ENCODE assay signal across 13 mouse cellular contexts in the genomic region with DNA sequence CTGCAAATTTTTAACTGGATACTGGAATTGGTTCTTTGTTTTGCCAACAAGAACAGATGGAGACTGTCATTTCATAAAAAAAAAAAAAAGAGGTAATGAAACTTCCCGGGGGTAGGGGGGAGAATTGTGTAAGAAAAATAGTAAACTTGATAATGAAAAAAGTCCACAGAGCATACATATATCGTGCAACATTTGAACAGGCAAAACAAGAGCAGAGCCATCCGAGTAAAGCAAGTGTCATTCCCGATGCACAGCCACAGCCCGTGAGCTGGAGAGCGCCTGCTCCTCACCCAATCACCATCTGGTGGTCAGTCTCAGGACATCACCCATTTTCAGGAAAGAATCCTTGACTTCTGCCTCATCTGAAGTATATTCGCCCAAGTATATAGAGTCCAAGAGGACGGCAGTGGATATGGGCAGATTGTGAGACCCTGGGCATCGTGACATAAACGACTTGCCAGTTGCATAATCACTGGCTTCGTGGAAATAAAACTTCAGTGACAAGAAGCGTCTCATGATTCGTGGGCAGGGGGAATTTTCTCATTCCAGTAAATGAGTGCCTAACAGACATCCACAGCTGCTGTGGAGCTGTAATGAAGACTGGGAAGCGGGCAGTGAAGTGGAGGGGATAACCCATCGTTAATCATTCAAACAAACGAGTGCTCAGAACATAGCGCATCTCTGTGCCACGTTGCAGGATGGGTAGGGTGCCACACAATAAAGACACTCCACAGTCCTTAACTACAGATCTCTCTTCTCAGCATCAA. TPM values are rescaled to one million over a fixed set of nuclear protein-coding genes. Genes with fewer than 3 reads are reported as not detected.
DNase-seq lines count a peak whose midpoint lies in the region; ATAC-seq and TF ChIP-seq lines count a peak whose summit lies in the region.
"Had no signal": no experiment of that assay in that cellular context is flagged by ENCODE, and none has a peak within 500 bp of the region (broad histone marks: within the 10 kb centered on the region; RNA-seq: fewer than 3 reads in every experiment).

No protein-coding gene starts in this region.

- no peak overlapping the region for H3K4me3 ChIP-seq in hindbrain, embryonic 16.5 days (ENCODE audit: low read length)
- H3K4me3 ChIP-seq in hindbrain, embryonic 13.5 days, result no peak overlapping the region
- H3K4me3 ChIP-seq in lung, postnatal 0 days (ENCODE audit: low read depth, low read length), result no peak overlapping the region

- DNase-seq in right cerebral cortex, adult 2 months (ENCODE audit: low spot score in 2 of 2), result peak; percentile 12 to 17
- no peak for DNase-seq in right cerebral cortex, postnatal 4 days
- DNase-seq in lung, postnatal 0 days (ENCODE audit: low spot score), result peak; percentile 70
- no peak for DNase-seq in urinary bladder, postnatal 36 days (ENCODE audit: low spot score in 2 of 2)
- no peak for DNase-seq in layer of hippocampus, adult 11-12 months (ENCODE audit: low spot score)
- DNase-seq: kidney, adult 9 months; liver, postnatal 0 days; thymus, adult 18-20 months had no signal

- 71% methylated on average over 18 of the region's 18 CpGs for WGBS in hindbrain, embryonic 16.5 days
- WGBS in hindbrain, embryonic 13.5 days, result 81% methylated on average over 18 of the region's 18 CpGs
- 60% methylated on average over 18 of the region's 18 CpGs for WGBS in lung, postnatal 0 days

- H3K27me3 ChIP-seq in hindbrain, embryonic 16.5 days (replicated peaks; ENCODE audit: control insufficient read depth, insufficient read depth, low read length), result no peaks in the 10 kb centered on the region
- no peaks in the 10 kb centered on the region for H3K27me3 ChIP-seq in hindbrain, embryonic 13.5 days
- no peaks in the 10 kb centered on the region for H3K27me3 ChIP-seq in lung, postnatal 0 days (replicated peaks; ENCODE audit: insufficient read depth, low read length)

- H3K9ac ChIP-seq in hindbrain, embryonic 16.5 days (ENCODE audit: low read depth, low read length), result no peak overlapping the region
- no peak overlapping the region for H3K9ac ChIP-seq in hindbrain, embryonic 13.5 days
- no peak overlapping the region for H3K9ac ChIP-seq in lung, postnatal 0 days (replicated peaks; ENCODE audit: low read depth)
- H3K9ac ChIP-seq: liver, postnatal 0 days had no signal

- H3K4me1 ChIP-seq in hindbrain, embryonic 16.5 days (ENCODE audit: control insufficient read depth, insufficient read depth, low read depth, low read length), result no peaks in the 10 kb centered on the region
- no peaks in the 10 kb centered on the region for H3K4me1 ChIP-seq in hindbrain, embryonic 13.5 days (replicated peaks)
- no peaks in the 10 kb centered on the region for H3K4me1 ChIP-seq in lung, postnatal 0 days (ENCODE audit: insufficient read depth, low read depth, low read length)

- H3K4me2 ChIP-seq in hindbrain, embryonic 16.5 days (ENCODE audit: low read length), result 0 out of 2 replicates have a peak overlapping the region, but pooled peaks have one; percentile 1
- H3K4me2 ChIP-seq in hindbrain, embryonic 13.5 days, result no peak overlapping the region
- no peak overlapping the region; the same call in 1 of the 2 replicates for H3K4me2 ChIP-seq in lung, postnatal 0 days (replicated peaks; ENCODE audit: low read depth, low read length)

- 0 out of 2 replicates have a peak, but pooled peaks have one; percentile 27 for ATAC-seq in hindbrain, embryonic 16.5 days
- ATAC-seq in hindbrain, embryonic 13.5 days (ENCODE audit: low FRiP score), result no peak
- peak; percentile 78 for ATAC-seq in lung, postnatal 0 days
- ATAC-seq: activated CD4-positive, CD25-positive, alpha-beta regulatory T cell, adult 4 months; liver, postnatal 0 days had no signal

- H3K27ac ChIP-seq in hindbrain, embryonic 16.5 days (ENCODE audit: low read depth, low read length), result no peak overlapping the region
- H3K27ac ChIP-seq in hindbrain, embryonic 13.5 days, result no peak overlapping the region
- 0 out of 2 replicates have a peak overlapping the region, but pooled peaks have one; percentile 22 for H3K27ac ChIP-seq in lung, postnatal 0 days (ENCODE audit: low read length)

- no peaks in the 10 kb centered on the region for H3K36me3 ChIP-seq in hindbrain, embryonic 16.5 days (ENCODE audit: control insufficient read depth, insufficient read depth, low read length)
- no peaks in the 10 kb centered on the region for H3K36me3 ChIP-seq in hindbrain, embryonic 13.5 days
- H3K36me3 ChIP-seq in lung, postnatal 0 days (ENCODE audit: insufficient read depth, low read length), result no peaks in the 10 kb centered on the region

- H3K9me3 ChIP-seq in hindbrain, embryonic 16.5 days (ENCODE audit: control insufficient read depth, low read length), result no peaks in the 10 kb centered on the region
- H3K9me3 ChIP-seq in hindbrain, embryonic 13.5 days, result no peaks in the 10 kb centered on the region
- no peaks in the 10 kb centered on the region for H3K9me3 ChIP-seq in lung, postnatal 0 days (ENCODE audit: low read length)

- TF ChIP-seq EP300 in lung, postnatal 0 days (IDR thresholded peaks at IDR 0.05), result no peak

- TF ChIP-seq CTCF in lung, postnatal 0 days (IDR thresholded peaks at IDR 0.05), result peak; percentile 55

RNA-seq across cellular contexts. Expression of gene Olfr267, which starts 50.5 kb away (rescaled TPM):
- 0.11 TPM in 1 of 2 replicates, not detected in the other for polyA plus RNA-seq in hindbrain, embryonic 16.5 days (2015; fragmentation: Nextera tagmentation; extraction: Ambion mirVana)
- not detected in 2 replicates for polyA plus RNA-seq in hindbrain, embryonic 13.5 days (2015; fragmentation: Nextera tagmentation; extraction: Ambion mirVana)
- not detected in 2 replicates for polyA plus RNA-seq in lung, postnatal 0 days (2015; fragmentation: Nextera tagmentation; extraction: Ambion mirVana)
- polyA plus RNA-seq: embryonic facial prominence, embryonic 11.5 days; heart, embryonic 14.5 days; liver, postnatal 0 days had no signal

Comparison
In these comparisons a context has a peak if more than half of its experiments do, and no peak if none do; other contexts are left out.
1. DNase-seq: peak in right cerebral cortex, adult 2 months (2 of 2) and lung, postnatal 0 days (single experiment); none in right cerebral cortex, postnatal 4 days (single experiment), urinary bladder, postnatal 36 days (0 of 2) and layer of hippocampus, adult 11-12 months (single experiment).